Mouse (Mus musculus) CD4-positive helper T cell, adult 2 months (primary cell): Measurements from ENCODE around the gene Zfp580.
"Not testable (repeated sequence)": the region's sequence is repeated elsewhere in the genome, so short reads cannot be mapped to it uniquely, and the experiment has no call there.

Source experiments
- DNase-seq: peaks from one replicate; pipeline ENCODE4 v3.0.0-alpha.2; 2012; ENCODE audit warnings: low read depth, missing footprints, low spot score

Gene Zfp580

DNA sequence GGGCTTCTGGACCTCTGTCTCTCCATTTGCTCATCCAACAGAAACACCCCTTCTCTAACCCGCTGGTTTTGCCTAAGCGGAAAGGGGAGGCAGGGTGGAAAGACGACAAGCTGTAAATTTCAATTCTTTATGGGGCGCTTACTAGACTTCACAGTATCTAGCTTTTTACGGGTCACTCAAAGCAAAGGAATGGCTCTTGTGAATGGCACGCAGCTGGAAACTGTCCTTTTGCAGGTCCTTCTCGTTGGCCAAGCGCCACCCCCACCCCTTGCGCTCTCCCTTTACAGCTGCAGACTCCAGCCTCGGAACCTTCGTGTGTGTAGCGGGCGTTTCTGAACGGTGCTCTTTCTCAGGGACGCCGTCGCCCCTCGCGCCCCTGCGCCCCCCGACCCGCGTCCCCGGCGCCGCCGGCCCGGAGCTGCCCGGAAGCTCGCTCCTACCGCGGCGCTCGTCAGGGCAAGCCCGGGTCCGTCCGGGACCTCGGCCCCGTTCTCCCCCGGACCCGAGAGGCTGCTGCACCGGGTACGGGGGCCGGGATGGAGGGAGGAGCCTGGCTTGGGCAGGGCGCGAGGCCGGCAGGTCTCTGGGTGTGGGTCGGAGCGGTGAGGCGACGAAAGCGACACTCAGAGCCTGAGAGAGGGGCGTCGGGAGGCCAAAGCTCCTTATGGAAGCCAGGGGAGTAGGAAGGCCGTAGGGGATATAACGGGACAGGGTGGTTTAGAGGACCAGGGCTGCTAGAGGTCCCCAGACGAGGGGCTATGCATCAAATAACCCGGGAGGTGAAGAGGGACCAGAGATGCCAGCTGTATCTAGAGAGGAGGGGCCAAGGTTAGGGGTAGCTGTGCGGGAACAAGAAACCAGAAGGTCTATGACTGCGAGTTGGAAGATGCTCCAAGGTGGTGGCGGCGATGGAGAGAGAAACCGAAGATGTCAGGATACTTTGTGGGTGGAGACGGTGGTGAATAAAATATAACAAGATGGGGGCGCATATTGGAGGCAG is at the start of gene Zfp580:
Gene Zfp580, plus strand, starts transcription at position 346 of the 1,000 bp plus-strand sequence.
- DNase-seq = peak; percentile 67

- not testable (repeated sequence) for DNase-seq
These were observed 48.5 kb upstream of the Zfp580 start for GRCm38 (mm10) chr7:5002876-5003275.

- DNase-seq = no peak
These were observed 43.1 kb upstream of the Zfp580 start for GRCm38 (mm10) chr7:5008229-5008628.

DNA sequence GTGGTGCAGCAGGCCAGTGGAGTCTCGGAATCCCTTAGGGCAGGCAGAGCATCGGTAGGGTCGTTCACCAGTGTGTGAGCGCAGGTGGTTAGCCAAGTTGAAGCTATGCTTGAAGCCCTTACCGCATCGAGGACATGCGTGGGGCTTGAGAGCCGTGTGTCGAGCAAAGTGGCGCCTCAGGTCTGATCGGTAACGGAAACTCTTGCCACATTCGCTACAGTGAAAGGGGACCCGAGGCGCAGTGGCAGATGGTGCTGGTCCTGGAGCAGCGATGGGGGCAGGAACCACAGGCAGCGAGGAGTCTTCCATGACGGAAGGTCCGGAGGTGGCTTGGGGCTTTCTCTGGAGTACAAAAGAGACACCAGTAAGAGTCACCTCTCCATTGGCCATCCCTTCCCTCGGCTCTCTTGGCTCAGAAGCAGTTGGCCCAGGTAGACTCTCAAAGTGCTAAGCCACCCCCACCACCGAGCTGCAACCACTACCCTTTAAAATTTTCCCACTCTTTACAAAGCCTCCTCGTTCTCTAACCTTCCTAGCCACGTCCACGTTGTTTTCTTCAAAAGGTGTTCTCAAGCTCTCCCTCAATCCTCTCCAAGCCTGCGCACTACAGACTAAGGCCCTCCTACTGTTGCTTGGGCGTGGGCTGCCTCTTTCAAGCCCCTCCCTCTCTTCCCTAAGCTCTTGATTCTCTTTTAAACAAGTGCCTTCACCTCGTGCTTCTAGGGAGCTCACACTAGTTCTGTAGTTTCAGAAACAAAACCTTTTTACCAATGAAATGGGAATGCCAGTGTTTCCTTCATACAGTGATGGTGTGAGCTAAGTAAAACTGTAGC is 38.4 kb upstream of the Zfp580 start:
- DNase-seq = no peak

GRCm38 (mm10) chr7:5014251-5015117 is 36.9 kb upstream of the Zfp580 start, which contains the start of the genes Zfp524 and Fiz1:
Zfp524 (plus strand) TSS chr7:5014415.
Fiz1 (minus strand) TSS chr7:5014697.
- DNase-seq = peak; percentile 99

GRCm38 (mm10) chr7:5015118-5016001 is 36.0 kb upstream of the Zfp580 start, which contains the start of gene Gm44973:
Gm44973 (plus strand) TSS chr7:5015496.
- DNase-seq = peak; percentile 97

DNA sequence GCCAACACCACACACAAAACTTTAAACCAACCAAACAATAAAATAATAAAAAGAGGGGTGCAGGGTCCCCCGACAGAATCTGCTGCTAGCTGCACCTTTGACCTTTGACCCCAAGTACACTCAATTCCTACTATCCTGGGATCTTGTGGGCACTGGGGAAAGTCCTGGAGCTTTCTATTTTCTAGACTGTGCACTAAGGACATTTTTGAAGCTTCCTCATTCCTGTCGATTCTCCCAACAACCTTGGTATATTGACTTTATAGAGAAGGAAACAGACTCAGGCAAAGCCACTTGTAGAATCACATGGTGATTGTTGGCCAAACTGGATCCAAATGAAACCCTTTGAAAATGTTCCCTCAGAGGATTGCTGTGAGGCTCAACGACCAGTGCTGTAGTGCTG is 35.3 kb upstream of the Zfp580 start:
- no peak for DNase-seq

DNA sequence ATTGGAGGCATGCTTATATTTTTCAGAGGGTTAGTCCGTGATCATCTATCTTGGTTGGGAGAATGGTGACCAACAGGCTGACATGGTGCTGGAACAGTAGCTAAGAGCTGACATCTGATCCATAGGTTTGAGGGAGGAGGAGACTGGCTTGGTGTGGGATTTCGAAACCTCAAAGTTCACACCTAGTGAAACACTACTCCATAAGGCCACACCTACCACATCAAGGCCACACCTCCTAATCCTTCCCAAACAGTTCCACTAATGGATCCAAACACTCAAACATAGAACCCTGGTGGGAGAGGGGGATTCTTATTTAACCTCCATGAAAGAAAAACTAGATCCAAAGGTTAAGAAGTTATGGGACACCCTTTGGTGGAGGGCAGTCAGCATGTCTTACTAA is 34.4 kb upstream of the Zfp580 start:
- no peak for DNase-seq

DNA sequence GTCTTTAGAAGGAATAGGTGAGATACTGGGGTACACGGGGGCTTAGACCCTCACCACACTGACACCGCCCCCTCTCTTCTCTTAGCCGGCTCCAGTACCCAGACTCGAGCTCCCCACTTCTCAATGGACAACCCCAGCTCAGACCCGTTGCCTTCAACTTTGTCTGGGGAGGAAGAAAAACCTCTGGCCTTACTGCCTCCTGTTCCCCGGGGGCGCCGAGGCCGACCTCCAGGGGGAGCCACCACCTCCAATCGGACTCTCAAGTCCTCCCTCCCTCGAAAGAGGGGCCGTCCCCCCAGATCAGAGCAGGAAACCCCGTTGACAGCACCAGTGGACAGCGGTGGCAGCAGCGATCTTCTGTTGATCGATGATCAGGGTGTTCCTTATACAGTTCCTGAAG is 34.0 kb upstream of the Zfp580 start:
- no peak for DNase-seq

GRCm38 (mm10) chr7:5017931-5018330 is 33.4 kb upstream of the Zfp580 start:
- no peak for DNase-seq

DNA sequence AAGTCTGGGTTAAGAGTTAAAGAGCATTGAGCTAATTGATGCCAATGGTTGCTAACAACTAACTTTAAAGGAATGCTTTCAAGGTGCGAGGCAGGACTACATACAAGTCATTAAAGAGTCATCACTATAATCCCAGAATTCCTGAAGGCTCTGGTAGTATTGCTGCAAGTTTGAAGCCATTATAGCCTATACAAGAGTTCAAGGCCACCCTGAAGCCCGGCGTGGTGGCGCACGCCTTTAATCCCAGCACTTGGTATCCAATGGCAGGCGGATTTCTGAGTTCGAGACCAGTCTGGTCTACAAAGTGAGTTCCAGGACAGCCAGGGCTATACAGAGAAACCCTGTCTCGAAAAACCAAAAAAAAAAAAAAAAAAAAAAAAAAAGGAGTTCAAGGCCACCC is 31.8 kb upstream of the Zfp580 start:
- not testable (repeated sequence) for DNase-seq

DNA sequence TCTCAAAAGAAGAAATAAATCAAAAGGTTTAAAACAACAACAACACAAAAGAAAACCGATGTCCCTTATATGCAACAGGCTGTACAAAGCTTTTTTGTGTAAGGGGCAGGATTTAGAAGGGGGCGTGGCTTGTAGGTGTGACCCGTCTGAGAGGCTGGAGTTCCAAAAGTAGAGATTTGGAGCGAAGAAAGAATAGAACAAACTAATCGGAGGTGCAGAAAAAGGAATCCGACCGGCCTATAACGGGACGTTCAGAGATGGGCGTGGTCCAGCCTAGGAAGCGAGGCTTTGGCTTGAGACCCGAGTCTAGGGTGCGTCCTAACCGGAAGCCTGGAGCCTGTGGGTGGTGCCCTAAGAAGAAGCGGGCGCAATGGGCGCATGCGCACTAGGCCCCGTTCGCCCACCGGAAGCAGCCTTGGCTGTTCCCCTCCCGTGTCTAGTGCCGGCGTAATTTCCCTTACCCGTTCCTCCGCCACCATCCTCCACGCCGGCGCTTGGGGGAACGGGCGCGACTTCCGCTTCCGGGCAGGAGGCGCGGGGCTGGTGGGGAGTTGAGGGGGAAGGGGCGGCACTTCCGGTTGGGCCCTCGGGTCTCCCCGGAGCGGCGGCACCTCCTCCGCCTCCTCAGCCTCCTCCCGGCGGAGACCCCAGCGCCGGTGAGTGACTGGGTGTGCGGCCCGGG is 31.2 kb upstream of the Zfp580 start, which contains the start of the genes Zfp865 and Ccdc106:
Gene Zfp865, plus strand, starts transcription at position 377 of the 682 bp plus-strand sequence.
Gene Ccdc106, plus strand, starts transcription at position 554 of the 682 bp plus-strand sequence.
- peak; percentile 99 for DNase-seq

DNA sequence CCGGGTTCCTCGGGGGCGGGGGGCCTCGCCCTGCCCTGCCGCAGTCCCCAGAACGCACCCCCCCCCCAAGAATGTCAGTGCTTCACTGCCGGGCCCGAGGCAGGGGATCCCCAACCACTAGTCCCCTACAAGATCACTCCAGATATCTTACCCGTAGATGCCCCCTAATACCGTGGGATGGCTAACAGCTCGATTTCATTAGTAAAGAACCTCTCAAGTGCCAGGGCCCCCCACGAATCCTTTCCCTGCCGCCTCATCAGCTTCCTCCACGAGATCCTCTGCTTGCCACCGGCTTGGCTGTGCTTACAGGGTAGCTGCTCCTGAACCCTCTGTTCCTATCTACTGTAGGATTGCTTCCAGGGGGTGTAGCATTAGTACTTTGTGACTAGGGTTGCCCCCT is 30.7 kb upstream of the Zfp580 start:
- no peak for DNase-seq

GRCm38 (mm10) chr7:5021197-5021596 is 30.1 kb upstream of the Zfp580 start:
- DNase-seq = no peak

DNA sequence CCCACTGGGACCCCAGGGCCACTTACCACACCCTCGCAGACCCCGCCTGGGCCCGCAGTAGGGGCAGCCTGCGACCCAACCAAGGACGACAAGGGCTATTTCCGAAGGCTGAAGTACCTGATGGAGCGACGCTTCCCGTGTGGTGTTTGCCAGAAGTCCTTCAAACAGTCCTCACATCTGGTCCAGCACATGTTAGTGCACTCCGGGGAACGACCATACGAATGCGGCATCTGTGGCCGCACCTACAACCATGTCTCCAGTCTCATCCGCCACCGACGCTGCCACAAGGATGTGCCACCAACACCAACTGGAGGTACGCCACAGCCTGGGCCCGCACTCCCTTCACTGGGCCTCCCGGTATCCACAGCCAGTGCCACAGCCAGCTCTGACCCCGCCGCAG is 21.8 kb upstream of the Zfp580 start:
- DNase-seq = no peak

- no peak for DNase-seq
These were observed 21.4 kb upstream of the Zfp580 start for GRCm38 (mm10) chr7:5029946-5030345.

DNA sequence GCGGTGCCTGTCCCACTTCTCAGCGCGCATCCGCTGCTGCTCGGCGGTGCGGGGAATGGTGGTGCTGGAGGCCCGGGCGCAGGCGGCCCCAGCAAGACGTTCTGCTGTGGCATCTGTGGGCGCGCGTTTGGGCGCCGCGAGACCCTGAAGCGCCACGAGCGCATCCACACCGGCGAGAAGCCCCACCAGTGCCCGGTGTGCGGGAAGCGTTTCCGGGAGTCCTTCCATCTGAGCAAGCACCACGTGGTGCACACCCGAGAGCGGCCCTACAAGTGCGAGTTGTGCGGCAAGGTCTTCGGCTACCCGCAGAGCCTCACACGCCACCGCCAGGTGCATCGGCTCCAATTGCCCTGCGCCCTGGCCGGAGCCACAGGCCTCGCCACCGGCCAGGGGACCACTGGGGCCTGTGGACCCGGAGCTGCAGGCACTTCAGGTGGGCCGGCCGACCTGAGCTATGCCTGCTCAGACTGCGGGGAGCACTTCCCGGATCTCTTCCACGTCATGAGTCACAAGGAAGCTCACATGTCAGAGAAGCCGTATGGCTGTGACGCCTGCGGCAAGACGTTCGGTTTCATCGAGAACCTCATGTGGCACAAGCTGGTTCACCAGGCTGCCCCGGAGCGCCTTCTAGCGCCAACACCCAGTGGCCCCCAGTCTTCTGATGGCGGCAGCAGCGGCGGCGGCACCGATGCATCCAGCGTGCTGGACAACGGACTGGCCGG is 20.6 kb upstream of the Zfp580 start:
- DNase-seq = no peak

GRCm38 (mm10) chr7:5031496-5031895 is 19.8 kb upstream of the Zfp580 start:
- DNase-seq = no peak

DNA sequence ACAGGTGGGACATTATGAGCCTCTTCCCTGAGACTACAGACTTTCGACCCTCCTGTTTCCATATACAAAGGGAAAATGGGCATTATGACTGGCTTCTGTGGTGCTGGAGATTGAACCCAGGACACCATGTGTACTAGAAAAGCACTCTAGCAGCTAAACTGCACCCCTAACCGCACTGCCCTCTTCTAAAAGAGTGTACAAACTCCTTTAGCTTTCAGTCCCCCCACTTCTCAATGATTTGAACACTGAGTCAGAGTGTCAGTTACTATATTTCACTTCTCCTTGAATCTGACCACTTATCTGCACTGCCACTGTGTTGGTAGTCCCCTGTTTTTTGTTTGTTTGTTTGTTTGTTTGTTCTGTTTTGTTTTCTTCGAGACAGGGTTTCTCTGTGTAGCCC is 17.5 kb upstream of the Zfp580 start, which contains the start of gene 4632433K11Rik:
Gene 4632433K11Rik, plus strand, starts transcription at position 301 of the 400 bp plus-strand sequence.
- DNase-seq = no peak
